Mouse (Mus musculus): ENCODE measurements around the gene Nfatc4. TPM values are rescaled to one million over a fixed set of nuclear protein-coding genes. Genes with fewer than 3 reads are reported as not detected.

Gene Nfatc4
- polyA plus RNA-seq, 1 experiment from 2014 or later, result 10.8 TPM

DNA sequence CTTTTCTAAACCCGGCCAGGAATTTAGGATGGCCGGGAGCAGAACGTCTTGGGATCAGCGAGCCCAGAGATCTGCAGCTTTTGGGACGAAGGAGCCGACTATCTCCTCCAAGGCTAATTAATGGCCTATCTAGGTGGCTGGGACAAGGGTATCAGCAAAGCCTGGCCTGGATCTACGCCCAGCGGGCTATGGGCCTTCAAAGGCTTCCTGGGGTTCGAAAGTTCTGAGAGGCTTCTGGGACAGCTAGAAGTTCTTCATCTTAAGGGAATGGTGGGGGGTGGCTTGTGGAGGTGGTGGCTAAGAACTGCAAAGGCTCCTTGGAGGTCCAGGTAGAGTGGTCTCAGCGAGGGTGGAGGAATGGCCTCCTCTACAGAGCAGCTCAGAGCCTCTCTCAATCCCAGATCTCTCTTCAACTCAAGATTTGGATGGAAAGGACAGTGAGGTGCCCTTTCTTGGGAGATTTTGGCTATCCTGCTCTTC lies 1.1 kb downstream of the Nfatc4 start:
- peak overlapping the region; percentile 87 for H3K4me2 ChIP-seq

DNA sequence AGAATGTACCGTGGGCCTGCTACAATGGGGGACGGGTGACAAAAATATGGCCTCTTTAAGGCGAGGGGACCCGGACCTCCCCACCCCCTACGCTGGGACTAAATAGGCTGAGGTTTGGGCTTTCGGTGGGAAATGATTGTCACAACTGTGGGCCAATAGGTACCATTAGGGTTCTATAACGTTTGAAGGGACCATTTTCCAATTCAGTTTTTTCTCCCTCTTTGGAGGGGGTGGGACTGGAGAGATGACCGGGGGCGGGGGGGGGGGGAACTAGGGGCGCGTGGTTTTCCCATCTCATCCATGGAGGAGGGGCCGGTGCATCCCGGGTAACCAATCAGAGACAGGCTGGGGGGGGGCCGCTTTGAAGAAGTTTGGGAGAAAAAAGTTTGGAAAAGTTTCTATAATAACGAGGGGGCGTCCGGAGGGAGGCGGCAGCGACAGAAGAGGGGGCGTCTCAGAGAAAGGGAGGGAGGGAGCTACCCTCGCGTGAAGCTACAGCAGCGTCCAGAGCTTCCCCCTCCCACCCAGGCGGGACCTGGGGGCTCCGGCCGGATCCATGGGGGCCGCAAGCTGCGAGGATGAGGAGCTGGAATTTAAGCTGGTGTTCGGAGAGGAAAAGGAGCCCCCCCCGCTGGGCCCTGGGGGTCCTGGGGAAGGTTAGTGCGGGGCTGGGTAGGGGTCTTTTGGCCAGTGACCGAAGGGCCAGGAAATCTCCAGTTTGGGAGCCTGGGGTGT lies 1.7 kb downstream of the Nfatc4 start:
- peaks cover 51% of the 10 kb centered on the region for H3K4me1 ChIP-seq (replicated peaks)
- peak overlapping the region; percentile 74 for H3K9ac ChIP-seq
- H3K36me3 ChIP-seq, result no peaks in the 10 kb centered on the region
- peaks cover 18% of the 10 kb centered on the region for H3K27me3 ChIP-seq
- no peaks in the 10 kb centered on the region for H3K9me3 ChIP-seq (replicated peaks)
- peak overlapping the region; percentile 67 for H3K4me3 ChIP-seq
- peak overlapping the region; percentile 87 for H3K4me2 ChIP-seq
- H3K27ac ChIP-seq, result peak overlapping the region; percentile 95
- no peak for ATAC-seq (replicated peaks; ENCODE audit: insufficient number of reproducible peaks, insufficient read depth, low FRiP score, low read depth)
- under 1% methylated on average over 28 of the region's 32 CpGs for WGBS

More for the DNA sequence above, 1.1 kb downstream of the Nfatc4 start:
- Histone ChIP-seq H3K4me1 (replicated peaks) (peaks cover 48% of the 10 kb centered on the region), H3K9me3 (replicated peaks) (no peaks in the 10 kb centered on the region), H3K27me3 (peaks cover 18% of the 10 kb centered on the region), H3K9ac (peak overlapping the region; percentile 74), H3K4me3 (peak overlapping the region; percentile 67), H3K27ac (peak overlapping the region; percentile 95), H3K36me3 (no peaks in the 10 kb centered on the region)
- WGBS, result 8% methylated on average over 10 of the region's 10 CpGs
- no peak for ATAC-seq (replicated peaks; ENCODE audit: insufficient number of reproducible peaks, insufficient read depth, low FRiP score, low read depth)

DNA sequence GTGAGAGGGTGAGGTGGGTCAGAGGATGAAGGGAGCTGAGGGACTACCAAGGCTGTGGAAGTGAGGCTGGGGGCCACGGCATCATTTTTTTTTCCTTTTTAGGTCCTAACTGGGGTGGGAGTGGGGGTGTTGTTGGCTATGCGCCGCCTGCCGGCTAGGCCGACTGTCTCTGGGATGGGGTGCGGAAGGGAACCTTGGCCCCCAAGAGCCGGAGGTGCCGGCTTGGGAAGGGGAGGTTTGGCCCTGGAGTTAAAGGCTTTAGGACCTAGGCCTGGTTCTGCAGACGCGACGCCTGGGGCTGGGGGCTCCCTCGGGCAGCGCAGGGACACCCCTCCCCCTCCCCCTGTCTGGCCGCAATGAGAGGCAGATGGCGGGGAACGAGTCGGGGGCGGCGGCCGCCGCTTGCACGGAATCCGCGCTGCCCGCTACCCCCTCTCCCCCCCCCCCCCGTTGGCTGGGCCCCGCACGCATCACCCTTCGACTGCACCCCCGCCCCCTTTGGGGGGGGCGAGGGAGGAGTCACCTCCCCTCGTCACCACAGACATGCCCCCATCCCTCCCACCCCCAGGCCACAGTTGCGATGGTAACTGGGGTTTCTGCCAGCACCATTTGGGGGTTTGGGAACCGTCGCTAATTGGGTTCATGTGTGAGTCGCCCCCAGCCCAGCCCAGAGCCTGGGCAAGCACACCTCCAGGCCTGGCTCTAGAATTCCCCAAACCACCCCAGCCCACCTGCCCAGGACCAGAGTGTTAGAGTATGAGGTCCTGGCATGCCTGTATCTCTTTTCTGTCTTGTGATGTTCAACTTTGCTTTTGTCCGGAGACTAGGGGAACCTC lies 2.5 kb downstream of the Nfatc4 start:
- H3K27ac ChIP-seq, result peak overlapping the region; percentile 95
- 2% methylated on average over 17 of the region's 37 CpGs for WGBS
- no peaks in the 10 kb centered on the region for H3K36me3 ChIP-seq
- peak overlapping the region; percentile 87 for H3K4me2 ChIP-seq
- peak overlapping the region; percentile 67 for H3K4me3 ChIP-seq
- H3K9me3 ChIP-seq (replicated peaks), result no peaks in the 10 kb centered on the region
- H3K27me3 ChIP-seq, result peaks cover 18% of the 10 kb centered on the region
- peaks cover 51% of the 10 kb centered on the region for H3K4me1 ChIP-seq (replicated peaks)
- no peak for ATAC-seq (replicated peaks; ENCODE audit: insufficient number of reproducible peaks, insufficient read depth, low FRiP score, low read depth)
- H3K9ac ChIP-seq, result peak overlapping the region; percentile 63

DNA sequence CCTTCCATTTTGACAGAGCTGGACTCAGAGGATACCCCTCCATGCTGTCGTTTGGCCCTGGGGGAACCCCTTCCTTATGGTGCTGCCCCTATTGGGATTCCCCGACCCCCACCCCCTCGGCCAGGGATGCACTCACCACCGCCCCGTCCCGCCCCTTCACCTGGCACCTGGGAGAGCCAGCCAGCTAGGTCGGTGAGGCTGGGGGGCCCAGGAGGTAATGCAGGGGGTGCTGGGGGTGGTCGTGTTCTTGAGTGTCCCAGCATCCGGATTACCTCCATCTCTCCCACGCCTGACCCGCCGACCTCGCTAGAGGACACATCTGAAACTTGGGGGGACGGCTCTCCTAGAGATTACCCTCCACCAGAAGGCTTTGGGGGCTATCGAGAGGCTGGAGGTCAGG lies 3.2 kb downstream of the Nfatc4 start:
- no peak for ATAC-seq (replicated peaks; ENCODE audit: insufficient number of reproducible peaks, insufficient read depth, low FRiP score, low read depth)
- Histone ChIP-seq H3K36me3 (no peaks in the 10 kb centered on the region), H3K9ac (peak overlapping the region; percentile 63; the same call in 1 of the 2 replicates), H3K27me3 (peaks cover 18% of the 10 kb centered on the region), H3K4me3 (peak overlapping the region; percentile 67), H3K4me1 (replicated peaks) (peaks cover 51% of the 10 kb centered on the region), H3K27ac (no peak overlapping the region), H3K4me2 (peak overlapping the region; percentile 87), H3K9me3 (replicated peaks) (no peaks in the 10 kb centered on the region)
- whole genome bisulfite sequencing, result 4% methylated on average over 15 of the region's 15 CpGs

DNA sequence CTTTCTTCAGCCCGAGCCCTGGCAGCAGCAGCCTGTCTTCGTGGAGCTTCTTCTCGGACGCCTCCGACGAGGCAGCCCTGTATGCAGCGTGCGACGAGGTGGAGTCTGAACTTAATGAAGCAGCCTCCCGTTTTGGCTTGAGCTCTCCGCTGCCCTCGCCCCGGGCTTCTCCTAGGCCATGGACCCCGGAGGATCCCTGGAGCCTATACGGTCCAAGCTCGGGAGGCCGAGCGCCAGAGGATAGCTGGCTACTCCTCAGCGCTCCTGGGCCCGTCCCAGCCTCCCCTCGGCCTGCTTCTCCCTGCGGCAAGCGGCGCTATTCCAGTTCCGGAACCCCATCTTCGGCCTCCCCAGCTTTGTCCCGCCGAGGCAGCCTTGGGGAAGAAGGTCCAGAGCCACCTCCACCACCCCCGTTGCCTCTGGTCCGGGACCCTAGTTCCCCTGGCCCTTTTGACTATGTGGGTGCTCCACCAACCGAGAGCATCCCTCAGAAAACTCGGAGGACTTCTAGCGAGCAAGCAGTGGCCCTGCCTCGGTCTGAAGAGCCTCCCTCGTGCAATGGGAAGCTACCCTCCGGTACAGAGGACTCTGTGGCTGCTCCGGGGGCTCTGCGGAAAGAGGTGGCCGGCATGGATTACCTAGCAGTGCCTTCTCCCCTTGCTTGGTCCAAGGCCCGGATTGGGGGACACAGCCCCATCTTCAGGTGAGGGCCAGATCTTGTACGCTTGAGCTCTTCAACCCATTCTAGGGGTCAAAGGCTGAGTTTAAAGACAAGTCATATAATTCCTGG lies 3.8 kb downstream of the Nfatc4 start:
- WGBS, result 21% methylated on average over 41 of the region's 41 CpGs
- no peaks in the 10 kb centered on the region for H3K9me3 ChIP-seq (replicated peaks)
- no peak for ATAC-seq (replicated peaks; ENCODE audit: insufficient number of reproducible peaks, insufficient read depth, low FRiP score, low read depth)
- H3K27ac ChIP-seq, result no peak overlapping the region
- H3K9ac ChIP-seq, result peak overlapping the region; percentile 63; the same call in 1 of the 2 replicates
- no peaks in the 10 kb centered on the region for H3K36me3 ChIP-seq
- H3K4me3 ChIP-seq, result peak overlapping the region; percentile 67
- H3K4me1 ChIP-seq (replicated peaks), result peaks cover 51% of the 10 kb centered on the region
- H3K4me2 ChIP-seq, result peak overlapping the region; percentile 87
- peaks cover 18% of the 10 kb centered on the region for H3K27me3 ChIP-seq

DNA sequence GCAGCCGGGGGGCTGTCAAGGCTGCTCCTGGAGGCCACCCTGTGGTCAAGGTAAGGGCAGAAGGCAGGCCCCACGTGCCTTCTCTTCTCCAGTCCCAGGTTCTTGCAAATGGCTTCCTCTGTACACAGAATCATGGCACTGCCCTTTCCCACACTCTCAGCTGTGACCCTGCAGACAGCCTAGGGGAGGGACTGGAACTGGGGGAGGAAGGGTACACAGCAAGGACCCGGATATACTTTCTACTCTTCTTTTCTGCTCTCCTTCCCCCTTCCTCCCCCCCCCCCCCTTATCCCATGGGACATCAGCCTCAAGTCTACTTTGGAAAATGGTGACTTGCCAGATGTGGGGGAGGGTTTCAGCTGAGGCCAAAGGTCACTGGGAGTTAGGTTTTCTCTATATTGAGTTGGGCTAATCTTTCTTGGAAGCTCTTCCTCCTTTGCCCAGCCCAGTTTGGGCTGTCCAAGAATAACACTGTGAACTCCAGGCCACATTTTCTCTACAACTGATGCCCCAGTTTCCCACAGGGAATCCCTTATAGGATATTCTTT lies 5.8 kb downstream of the Nfatc4 start:
- Histone ChIP-seq H3K27ac (peak overlapping the region; percentile 17; the same call in 1 of the 2 replicates), H3K36me3 (no peaks in the 10 kb centered on the region), H3K4me2 (0 out of 2 replicates have a peak overlapping the region, but pooled peaks have one; percentile 6), H3K9ac (no peak overlapping the region), H3K27me3 (peaks cover 21% of the 10 kb centered on the region), H3K9me3 (replicated peaks) (no peaks in the 10 kb centered on the region), H3K4me3 (no peak overlapping the region), H3K4me1 (replicated peaks) (peaks cover 45% of the 10 kb centered on the region)
- ATAC-seq (replicated peaks; ENCODE audit: insufficient number of reproducible peaks, insufficient read depth, low FRiP score, low read depth), result no peak
- WGBS, result 57% methylated on average over 3 of the region's 3 CpGs

DNA sequence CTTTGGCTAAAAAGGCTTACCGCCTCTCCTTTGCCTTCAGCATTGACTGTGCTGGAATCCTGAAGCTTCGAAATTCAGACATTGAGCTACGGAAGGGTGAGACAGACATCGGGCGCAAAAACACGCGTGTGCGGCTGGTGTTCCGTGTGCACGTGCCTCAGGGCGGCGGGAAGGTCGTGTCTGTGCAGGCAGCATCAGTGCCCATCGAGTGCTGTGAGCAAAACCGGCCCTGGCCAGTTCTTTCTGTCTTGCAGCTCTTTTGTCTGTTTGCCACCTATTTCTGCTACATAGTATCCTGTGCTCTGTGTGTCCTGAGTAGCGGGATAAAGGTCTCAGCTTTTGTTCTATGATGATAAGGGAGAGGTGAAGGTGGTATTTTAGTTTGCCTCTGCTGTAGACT lies 6.9 kb downstream of the Nfatc4 start:
- H3K27ac ChIP-seq, result no peak overlapping the region
- WGBS, result 90% methylated on average over 16 of the region's 16 CpGs
- ATAC-seq (replicated peaks; ENCODE audit: insufficient number of reproducible peaks, insufficient read depth, low FRiP score, low read depth), result no peak
- H3K4me2 ChIP-seq, result no peak overlapping the region
- no peaks in the 10 kb centered on the region for H3K9me3 ChIP-seq (replicated peaks)
- H3K36me3 ChIP-seq, result no peaks in the 10 kb centered on the region
- H3K4me3 ChIP-seq, result no peak overlapping the region
- H3K9ac ChIP-seq, result no peak overlapping the region
- peaks cover 21% of the 10 kb centered on the region for H3K27me3 ChIP-seq
- H3K4me1 ChIP-seq (replicated peaks), result peaks cover 43% of the 10 kb centered on the region

DNA sequence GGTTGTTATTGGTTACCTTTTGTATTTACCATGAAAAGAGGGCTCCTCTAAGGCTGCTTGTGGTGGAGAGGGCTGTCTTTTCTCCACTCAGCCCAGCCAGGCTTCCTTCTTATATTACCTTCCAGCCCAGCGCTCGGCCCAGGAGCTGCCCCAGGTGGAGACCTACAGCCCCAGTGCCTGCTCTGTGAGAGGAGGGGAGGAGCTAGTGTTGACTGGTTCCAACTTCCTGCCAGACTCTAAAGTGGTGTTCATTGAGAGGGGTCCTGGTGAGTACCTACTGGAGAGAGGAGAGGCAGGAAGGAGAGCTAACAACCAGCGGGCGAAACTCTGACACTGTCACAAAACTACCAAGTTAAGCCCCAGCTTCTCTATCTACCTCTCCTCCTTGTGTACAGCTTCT lies 7.4 kb downstream of the Nfatc4 start:
- Histone ChIP-seq H3K27ac (no peak overlapping the region), H3K4me3 (no peak overlapping the region), H3K9ac (no peak overlapping the region), H3K4me1 (replicated peaks) (peaks cover 42% of the 10 kb centered on the region), H3K9me3 (replicated peaks) (no peaks in the 10 kb centered on the region), H3K27me3 (peaks cover 17% of the 10 kb centered on the region), H3K36me3 (no peaks in the 10 kb centered on the region), H3K4me2 (no peak overlapping the region)
- WGBS, result 68% methylated on average over 4 of the region's 4 CpGs
- ATAC-seq (replicated peaks; ENCODE audit: insufficient number of reproducible peaks, insufficient read depth, low FRiP score, low read depth), result no peak

DNA sequence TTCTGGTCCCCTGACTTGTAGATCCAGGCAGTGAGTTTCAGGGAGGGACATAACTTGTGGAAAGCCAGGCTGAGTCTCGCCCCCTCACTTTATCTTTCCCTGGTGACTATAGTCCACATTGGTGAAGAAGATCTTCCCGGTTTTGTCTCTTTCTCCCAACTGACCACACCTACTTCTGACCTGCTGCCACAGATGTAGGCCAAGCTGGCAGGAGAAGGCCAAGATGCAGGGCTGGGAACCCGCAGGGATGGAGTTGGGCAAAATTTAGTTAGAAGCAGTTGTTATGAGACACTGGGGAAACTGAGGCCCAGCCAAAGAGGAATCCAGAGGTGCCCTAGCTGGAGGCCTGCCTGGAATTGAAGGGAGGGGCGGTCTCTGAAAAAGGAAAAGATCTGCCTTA lies 10.2 kb downstream of the Nfatc4 start:
- WGBS, result 79% methylated on average over 4 of the region's 4 CpGs

DNA sequence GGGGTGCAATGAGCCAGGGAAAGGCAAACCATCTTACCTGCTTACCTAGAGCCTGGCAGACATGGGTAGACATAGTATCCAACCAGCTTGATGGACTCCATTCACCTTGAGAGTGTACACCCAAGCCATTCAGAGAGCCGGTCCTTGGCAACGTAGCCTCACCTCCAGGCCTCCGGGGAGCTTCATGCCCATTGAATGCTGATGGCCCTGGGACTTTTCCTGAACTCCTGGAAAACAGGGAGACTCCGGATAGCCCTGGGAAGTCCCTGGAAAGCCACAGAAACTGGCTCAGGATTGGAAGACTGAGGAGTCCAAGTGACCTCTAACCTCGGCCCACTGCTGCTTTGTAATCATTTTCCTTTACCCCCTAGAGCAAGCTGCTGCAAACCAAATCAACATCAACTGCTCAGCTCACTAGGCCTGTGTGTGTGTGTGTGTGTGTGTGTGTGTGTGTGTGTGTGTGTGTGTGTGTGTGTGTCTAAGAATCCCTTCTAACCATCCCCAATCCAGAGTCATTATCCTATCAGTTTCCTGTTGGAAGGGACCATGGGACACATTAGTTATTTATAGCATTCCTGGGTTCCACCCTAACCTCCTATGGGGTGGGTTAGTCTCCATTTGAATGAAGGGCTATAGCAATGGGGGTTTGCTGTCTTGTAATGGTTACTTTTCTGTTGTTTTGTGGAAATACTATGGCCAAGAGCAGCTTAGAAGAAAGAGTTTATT lies 12.0 kb downstream of the Nfatc4 start:
- Histone ChIP-seq H3K4me2 (no peak overlapping the region), H3K9ac (no peak overlapping the region), H3K27me3 (0 out of 2 replicates have a peak, but pooled peaks cover 3% of the 10 kb centered on the region), H3K4me3 (no peak overlapping the region), H3K36me3 (no peaks in the 10 kb centered on the region), H3K9me3 (replicated peaks) (no peaks in the 10 kb centered on the region), H3K27ac (no peak overlapping the region), H3K4me1 (replicated peaks) (peaks cover 14% of the 10 kb centered on the region)
- no peak; the same call in 1 of the 2 replicates for ATAC-seq (replicated peaks; ENCODE audit: insufficient number of reproducible peaks, insufficient read depth, low FRiP score, low read depth)
- WGBS, result 75% methylated on average over 5 of the region's 5 CpGs

More for the DNA sequence above, 10.2 kb downstream of the Nfatc4 start:
- 0 out of 2 replicates have a peak, but pooled peaks cover 3% of the 10 kb centered on the region for H3K27me3 ChIP-seq
- H3K36me3 ChIP-seq, result no peaks in the 10 kb centered on the region
- no peak overlapping the region for H3K9ac ChIP-seq
- no peaks in the 10 kb centered on the region for H3K9me3 ChIP-seq (replicated peaks)
- no peak overlapping the region for H3K4me2 ChIP-seq
- peaks cover 24% of the 10 kb centered on the region for H3K4me1 ChIP-seq (replicated peaks)
- ATAC-seq (replicated peaks; ENCODE audit: insufficient number of reproducible peaks, insufficient read depth, low FRiP score, low read depth), result no peak
- H3K27ac ChIP-seq, result no peak overlapping the region
- H3K4me3 ChIP-seq, result no peak overlapping the region

All from heart, embryonic 15.5 days (tissue).